Mouse (Mus musculus) cerebellum, adult (tissue): Measurements from ENCODE around the gene Slco2b1.
"Not testable (repeated sequence)": the region's sequence is repeated elsewhere in the genome, so short reads cannot be mapped to it uniquely, and the experiment has no call there.

Experiments used
- ATAC-seq: cut with Nextera tagmentation; 2 replicates; pipeline ENCODE4 v1.9.2; 2017; ENCODE audit warnings: mild to moderate bottlenecking, moderate library complexity, mixed read lengths; ENCODE audit not compliant: insufficient number of reproducible peaks, low FRiP score, low TSS enrichment

Slco2b1 gene

GRCm38 (mm10) chr7:99711166-99711565 lies at the start of gene Slco2b1:
Gene Slco2b1, minus strand, starts transcription at chr7:99711340.
- no peak for ATAC-seq

DNA sequence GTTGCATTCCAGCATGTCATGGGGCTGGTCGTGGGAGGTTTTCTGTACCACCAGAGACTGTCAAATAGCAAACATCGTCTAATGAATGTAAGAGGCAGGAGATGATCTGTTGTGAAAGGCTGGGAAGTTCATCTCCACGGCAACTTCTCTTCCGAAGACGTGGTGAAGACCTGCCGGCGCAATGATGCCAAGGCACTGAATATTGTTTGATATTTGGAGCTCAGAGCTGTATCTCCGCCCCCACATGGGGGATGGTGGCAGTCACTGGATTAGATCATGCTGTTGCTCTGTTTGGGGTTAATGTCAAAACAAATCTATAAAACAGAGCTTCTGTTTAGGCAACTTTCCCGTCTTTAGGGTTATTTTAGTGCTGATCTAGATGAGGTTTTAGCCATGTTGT lies 28.1 kb upstream of the Slco2b1 start:
- ATAC-seq = no peak

DNA sequence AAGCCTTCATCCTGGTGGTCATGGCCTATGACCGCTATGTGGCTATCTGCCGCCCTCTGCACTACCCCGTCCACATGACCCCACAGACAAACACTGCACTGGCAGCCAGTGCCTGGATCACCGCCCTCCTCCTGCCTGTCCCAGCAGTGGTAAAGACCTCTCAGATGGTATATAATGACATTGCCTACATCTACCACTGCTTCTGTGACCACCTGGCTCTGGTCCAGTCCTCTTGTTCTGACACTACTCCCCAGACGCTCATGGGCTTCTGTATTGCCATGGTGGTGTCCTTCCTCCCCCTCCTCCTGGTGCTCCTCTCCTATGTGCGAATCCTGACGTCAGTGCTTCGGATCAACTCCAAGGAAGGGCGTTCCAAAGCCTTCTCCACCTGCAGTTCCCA lies 24.4 kb upstream of the Slco2b1 start:
- not testable (repeated sequence) for ATAC-seq

- no peak for ATAC-seq
Measured at GRCm38 (mm10) chr7:99734612-99735011, 23.5 kb upstream of the Slco2b1 start.

DNA sequence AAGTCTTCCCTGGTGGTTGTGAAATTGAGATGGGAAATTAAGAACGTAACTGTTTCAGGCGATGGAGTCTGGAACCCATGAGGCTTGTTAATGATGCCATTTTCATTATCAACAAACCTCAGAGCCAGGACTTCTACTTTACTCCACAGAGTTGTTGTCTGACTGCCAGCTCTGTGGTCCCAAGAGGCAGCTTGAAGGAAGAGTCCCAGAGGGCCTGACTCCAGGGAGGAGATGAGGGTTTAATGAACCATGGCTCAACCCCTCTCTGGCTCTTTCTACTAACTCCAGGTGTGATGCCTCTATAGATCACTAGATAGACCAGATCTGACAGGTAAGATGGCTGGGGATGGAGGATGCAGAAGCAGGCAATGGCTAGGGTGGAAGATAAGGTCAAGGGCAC lies 18.8 kb upstream of the Slco2b1 start, which contains the start of gene Olfr520:
Gene Olfr520, plus strand, starts transcription at position 301 of the 400 bp plus-strand sequence.
- ATAC-seq = no peak

- no peak for ATAC-seq
Measured at GRCm38 (mm10) chr7:99716536-99716935, 5.4 kb upstream of the Slco2b1 start.

DNA sequence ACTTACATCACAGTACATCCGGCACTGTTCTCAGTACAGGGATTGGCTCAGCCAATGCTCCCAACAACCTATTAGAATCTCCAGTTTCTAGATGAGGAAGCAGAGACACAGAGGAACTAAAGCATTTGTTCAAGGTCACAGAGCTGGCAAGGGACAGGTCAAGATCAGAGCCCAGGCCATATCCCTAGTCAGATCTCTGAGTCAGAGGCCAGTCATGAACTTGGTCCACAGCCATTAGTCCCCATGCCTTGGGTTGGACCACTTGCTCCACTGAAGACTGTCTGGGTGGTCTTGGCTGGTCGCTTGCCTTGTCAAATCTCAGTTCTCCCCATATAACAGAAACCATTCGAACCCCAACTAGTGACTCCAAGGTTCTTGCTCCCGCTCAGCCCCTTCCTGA lies 1.3 kb upstream of the Slco2b1 start:
- no peak for ATAC-seq

GRCm38 (mm10) chr7:99710476-99710875 lies 664 bp downstream of the Slco2b1 start:
- ATAC-seq = 0 out of 2 replicates have a peak, but pooled peaks have one; percentile 41

- ATAC-seq = no peak
Measured at GRCm38 (mm10) chr7:99709992-99710391, 1.1 kb downstream of the Slco2b1 start.

DNA sequence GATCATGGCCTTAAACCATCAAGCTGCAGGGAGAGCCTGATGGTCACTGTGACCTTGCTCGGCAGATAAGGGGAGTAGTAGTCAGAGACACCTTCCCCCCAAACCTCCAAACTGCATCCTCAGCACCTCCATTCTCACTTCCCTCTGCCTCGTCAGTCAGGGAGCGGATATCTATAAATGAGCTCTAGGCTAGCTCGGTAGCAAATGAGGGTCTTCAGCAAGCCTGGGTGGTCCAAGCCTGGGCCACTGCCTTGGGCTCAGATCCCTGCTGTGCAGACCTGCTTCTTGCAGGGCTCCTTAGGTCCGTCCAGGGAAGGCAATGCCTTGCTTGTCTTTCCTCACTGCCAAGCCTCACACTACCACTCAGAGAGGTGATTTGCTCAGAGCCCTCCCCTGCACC lies 2.4 kb downstream of the Slco2b1 start:
- ATAC-seq = no peak

DNA sequence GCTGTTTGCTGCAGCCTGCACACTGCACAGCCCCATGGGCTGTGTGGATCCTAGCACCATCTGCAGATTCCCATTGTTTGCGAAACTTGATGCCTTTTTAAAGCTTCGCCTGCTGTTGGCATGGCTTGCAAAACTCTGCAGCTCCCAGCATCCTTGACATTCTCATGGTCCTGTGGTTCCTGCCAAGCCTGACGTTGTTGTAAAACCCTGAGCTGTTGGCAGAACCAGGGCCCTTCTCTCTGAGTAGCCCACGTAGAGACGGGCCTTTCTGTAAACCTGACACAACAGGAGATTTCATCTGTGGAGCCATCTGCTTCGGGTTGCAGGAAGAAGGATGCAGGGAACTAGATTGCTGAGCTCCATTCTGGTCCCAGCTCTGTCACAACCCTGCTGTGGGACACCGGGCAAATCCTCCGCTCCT lies 2.8 kb downstream of the Slco2b1 start:
- ATAC-seq = 0 out of 2 replicates have a peak, but pooled peaks have one; percentile 31

GRCm38 (mm10) chr7:99707671-99708070 lies 3.5 kb downstream of the Slco2b1 start:
- no peak for ATAC-seq

DNA sequence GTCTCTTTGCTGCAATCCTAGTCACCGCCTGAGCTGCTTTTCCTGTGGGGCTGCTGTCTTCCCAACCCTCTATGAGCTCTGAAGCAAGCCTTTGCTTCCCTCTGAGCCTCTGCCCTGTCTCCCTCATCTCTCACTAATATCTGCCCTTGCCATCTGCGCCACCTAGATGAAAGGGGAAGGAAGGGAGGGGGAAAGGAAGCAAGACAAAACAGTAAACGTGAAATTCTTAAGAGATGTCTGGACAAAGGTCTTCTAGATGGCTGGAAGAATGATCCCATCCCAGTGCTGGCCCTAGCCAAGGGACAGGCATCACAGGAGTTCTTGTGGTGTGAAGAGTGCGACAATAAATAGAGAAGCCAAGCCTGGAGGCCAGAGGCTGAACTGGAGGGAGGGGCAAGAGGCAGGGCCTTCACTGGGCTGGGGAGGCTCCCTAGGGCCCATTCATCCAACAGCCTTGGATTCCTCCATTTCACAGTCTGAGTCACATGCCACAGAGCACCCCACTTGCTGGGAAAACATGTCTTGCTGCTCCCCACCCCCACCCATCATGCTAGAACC lies 4.0 kb downstream of the Slco2b1 start:
- ATAC-seq = no peak

- no peak for ATAC-seq
Measured at GRCm38 (mm10) chr7:99706341-99707037, 4.7 kb downstream of the Slco2b1 start.

DNA sequence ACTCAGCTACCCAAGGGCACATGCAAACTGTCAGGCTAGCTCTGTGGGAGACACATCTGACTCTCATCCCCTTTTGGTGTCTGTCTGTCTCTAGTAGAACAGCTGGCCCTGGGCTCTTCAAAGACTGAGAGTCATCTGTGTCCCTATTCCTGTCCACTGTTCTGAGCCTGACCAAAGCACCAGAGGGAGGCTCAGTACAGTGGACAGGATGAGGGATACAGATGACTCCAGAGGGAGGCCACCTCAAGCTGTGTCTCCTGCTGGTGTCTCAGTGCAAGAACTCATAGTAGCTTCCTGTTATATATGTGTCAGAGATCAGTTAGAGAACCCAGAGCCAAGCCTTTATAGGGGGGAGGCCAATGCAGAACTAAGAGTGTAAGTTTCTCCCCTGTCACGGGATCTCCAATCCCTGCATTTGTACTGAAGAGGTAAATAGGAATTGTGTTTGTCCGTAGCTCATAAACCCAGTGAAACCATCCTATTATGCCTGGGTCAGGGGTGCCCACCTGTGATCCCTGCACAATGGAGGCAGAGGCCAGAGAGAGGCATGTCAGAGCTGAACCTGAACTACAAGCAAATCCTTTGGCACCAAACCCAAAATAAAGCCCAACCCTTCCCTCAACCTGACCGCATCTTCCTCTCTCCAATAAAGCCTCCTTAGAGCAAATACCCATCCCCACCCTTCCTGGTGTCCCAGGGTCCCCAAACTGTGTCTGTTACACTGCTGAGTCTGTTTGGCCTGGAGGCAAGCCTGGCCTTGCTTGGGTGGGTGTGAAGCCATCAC lies 6.2 kb downstream of the Slco2b1 start:
- ATAC-seq = no peak

- ATAC-seq = no peak
Measured at GRCm38 (mm10) chr7:99702201-99702600, 8.9 kb downstream of the Slco2b1 start.

DNA sequence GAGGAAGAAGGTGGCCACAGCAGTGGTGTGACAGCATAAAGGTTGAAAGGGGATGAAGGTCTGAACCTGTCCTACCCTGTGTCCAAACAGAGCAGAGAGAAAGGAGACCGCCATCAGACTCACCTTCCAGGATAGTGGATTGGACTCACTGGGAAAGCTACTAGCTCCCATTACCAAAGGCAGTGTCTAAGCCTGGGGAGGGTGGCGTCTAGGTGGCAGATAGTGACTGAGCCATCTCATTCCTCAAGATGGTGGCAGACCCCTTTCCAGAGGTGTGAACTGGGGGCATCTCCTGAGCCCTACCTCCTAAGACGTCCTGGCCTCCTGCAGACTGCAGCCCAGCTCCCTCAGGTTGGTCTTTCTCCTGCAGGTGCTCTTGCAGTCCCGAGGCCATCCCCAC lies 10.5 kb downstream of the Slco2b1 start:
- ATAC-seq = no peak

GRCm38 (mm10) chr7:99699709-99700151 lies 11.4 kb downstream of the Slco2b1 start:
- no peak for ATAC-seq

DNA sequence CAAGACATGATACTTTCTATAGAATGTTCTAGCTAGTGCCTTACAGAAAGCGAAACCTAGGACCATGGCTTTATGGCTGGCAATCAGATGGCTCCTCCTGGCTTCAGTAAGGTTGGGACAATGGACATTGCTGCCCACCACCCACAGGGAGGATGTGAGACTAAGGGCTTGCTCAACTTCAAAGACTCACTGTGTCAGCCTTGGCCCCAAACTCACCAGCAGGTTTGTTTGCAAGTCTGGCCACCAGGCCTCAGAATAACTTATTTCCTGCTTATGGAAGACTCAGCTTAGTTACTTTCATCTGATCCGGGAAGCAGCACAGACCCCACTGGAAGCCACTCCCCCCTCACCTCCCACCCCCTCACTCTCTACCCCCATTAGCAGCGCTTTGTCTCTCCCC lies 12.0 kb downstream of the Slco2b1 start:
- no peak for ATAC-seq

GRCm38 (mm10) chr7:99698576-99698975 lies 12.6 kb downstream of the Slco2b1 start:
- ATAC-seq = peak; percentile 71; the same call in 1 of the 2 replicates

GRCm38 (mm10) chr7:99695471-99696057 lies 15.6 kb downstream of the Slco2b1 start:
- no peak for ATAC-seq
